Mouse (Mus musculus) cortical plate, adult 2 months (tissue): Measurements from ENCODE around the gene Tubg2. TPM values are rescaled to one million over a fixed set of nuclear protein-coding genes. Genes with fewer than 3 reads are reported as not detected.
A peak's percentile ranks its signal among the peaks of the same experiment; 100 is the strongest.
"Not testable (repeated sequence)": the region's sequence is repeated elsewhere in the genome, so short reads cannot be mapped to it uniquely, and the experiment has no call there.

Experiments
- H3K27ac ChIP-seq: fragments of 200-500 bp; 2 replicates; pipeline ENCODE4 v1.5.1; 2012; ENCODE audit warnings: low read length, control low read depth, inconsistent platforms; ENCODE audit not compliant: insufficient read depth
- H3K4me1 ChIP-seq: fragments of 200-500 bp; 2 replicates; pipeline ENCODE4 v1.6.1; 2011; ENCODE audit warnings: low read length; ENCODE audit not compliant: control insufficient read depth, insufficient read depth
- H3K4me3 ChIP-seq: fragments of 200-500 bp; 2 replicates; pipeline ENCODE4 v1.5.1; 2011; ENCODE audit warnings: mild to moderate bottlenecking, low read length, control low read depth; ENCODE audit not compliant: insufficient read depth
- CTCF ChIP-seq: fragments of 200-500 bp; IDR thresholded peaks from 2 replicates; pipeline ENCODE4 v1.5.1; 2011; ENCODE audit warnings: mild to moderate bottlenecking, control low read depth, low read length; ENCODE audit not compliant: insufficient read depth; ENCODE audit errors: extremely low read depth
- POLR2A ChIP-seq: fragments of 200-500 bp; IDR thresholded peaks from 2 replicates; pipeline ENCODE4 v1.6.1; 2011; ENCODE audit warnings: mild to moderate bottlenecking, low read length, control low read depth; ENCODE audit not compliant: insufficient read depth; ENCODE audit errors: extremely low read depth
- polyA plus RNA-seq: library from polyadenylated mRNA; depleted of rRNA; stranded (reverse); fragments of >200 nt; gene quantifications from 2 replicates; pipeline ENCODE4 v1.2.3, GENCODE M21; 2012

Tubg2 gene
- polyA plus RNA-seq, 1 experiment = 57.9 TPM

DNA sequence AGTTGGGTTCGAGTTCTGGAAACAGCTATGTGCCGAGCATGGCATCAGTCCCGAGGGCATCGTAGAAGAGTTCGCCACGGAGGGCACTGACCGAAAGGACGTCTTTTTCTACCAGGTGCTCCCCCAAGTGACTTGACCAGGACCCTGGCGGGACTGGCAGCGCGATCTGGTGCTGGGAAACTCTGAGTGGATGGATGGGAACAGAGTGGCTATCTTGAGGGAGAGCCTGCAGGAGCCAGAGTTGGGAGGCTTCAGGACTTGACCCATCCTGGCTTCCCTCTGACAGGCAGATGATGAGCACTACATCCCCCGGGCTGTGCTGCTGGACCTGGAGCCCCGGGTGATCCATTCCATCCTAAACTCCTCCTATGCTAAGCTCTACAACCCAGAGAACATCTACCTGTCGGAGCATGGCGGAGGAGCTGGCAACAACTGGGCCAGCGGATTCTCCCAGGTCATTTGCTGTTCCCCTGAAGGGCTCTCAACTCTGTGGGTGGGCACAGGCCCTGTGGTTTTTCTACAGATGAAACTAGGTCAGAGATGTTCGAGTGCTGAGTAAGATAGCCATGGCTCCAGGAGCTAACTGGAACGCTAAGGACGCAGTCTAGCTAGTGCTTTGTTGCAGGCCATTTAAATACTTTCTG lies 35.0 kb upstream of the Tubg2 start:
- TF ChIP-seq POLR2A (no peak), CTCF (no peak)
- H3K4me1 ChIP-seq = peaks cover 4% of the 10 kb centered on the region; the same call in 1 of the 2 replicates
- H3K4me3 ChIP-seq = peak overlapping the region; percentile 52
- 0 out of 2 replicates have a peak overlapping the region, but pooled peaks have one; percentile 3 for H3K27ac ChIP-seq

DNA sequence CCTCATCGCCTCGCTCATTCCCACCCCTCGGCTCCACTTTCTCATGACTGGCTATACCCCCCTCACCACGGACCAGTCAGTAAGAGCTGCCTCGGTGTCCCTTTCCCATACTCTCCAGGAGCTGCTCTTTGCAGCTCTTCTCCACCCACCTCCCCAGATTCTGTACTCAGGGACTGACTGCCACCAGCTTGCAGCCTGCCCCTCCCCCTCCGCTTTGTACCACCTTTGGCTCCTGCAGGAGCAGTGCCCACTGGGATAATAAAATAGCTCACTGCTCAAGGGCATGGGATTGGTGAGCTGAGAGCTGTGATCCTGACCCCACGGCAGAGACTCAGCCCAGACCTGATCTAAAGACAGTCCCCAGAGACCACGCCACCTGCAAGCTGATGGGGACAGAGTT lies 31.2 kb upstream of the Tubg2 start:
- not testable (repeated sequence) for H3K4me1 ChIP-seq, H3K27ac ChIP-seq, H3K4me3 ChIP-seq

DNA sequence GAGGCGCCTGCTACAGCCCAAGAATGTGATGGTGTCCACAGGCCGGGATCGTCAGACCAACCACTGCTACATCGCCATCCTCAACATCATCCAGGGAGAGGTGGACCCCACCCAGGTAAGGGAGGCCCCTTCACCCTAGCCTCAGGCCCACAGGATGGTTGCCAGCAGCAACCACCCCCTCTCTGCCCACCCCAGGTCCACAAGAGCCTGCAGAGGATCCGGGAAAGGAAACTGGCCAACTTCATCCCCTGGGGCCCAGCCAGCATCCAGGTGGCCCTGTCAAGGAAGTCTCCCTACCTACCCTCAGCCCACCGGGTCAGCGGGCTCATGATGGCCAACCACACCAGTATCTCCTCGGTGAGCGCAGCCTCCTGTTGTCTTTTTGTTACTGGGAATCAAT lies 30.7 kb upstream of the Tubg2 start:
- H3K4me1 ChIP-seq, H3K4me3 ChIP-seq, H3K27ac ChIP-seq: not testable (repeated sequence)

DNA sequence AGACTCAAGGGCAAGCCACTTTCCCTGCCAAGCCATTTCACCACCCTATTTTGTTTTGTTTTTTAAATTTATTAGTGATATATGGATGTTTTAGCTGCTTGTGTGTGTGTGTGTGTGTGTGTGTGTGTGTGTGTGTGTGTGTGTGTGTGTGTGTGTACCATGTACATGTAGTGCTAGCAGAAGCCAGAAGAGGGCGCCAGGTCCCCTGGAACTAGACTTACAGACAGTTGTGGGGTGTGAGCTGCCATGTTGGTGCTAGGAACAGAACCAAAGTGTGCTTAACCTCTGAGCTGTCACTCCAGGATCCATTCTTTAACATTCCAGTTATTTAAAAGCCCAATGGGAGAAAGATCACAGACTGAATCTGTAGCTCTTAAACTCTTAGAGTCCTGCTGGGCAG lies 28.6 kb upstream of the Tubg2 start:
- H3K27ac ChIP-seq = no peak overlapping the region
- H3K4me3 ChIP-seq = no peak overlapping the region
- 0 out of 2 replicates have a peak, but pooled peaks cover 2% of the 10 kb centered on the region for H3K4me1 ChIP-seq
- TF ChIP-seq POLR2A (no peak), CTCF (no peak)

DNA sequence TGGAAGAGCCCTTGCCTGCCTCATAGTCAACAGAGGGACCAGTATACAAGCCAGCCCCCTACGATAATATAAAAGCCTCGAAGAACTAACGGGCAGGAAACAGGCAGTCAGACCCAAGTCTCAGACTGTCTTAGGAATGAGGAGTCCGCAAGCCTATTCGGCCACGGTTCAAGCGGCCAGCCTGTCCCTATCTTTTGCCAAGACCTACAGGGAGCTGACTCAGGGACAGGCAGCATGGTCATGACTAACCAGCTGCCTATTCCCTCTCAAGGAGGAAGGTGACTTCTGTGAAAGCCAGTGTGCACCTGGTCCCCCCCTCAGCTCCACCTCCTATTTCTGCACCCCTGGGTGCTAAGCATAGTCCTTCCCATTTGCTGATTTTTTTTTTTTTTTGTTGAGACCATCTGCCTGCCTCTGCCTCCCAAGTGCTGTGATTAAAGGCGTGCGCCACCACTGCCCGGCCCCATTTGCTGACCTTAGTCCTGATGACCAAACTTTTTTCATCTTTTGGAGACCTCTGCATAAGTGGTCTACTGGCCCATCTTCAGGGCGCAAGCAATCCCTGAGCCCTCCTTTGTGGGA lies 26.6 kb upstream of the Tubg2 start:
- Histone ChIP-seq H3K4me1 (0 out of 2 replicates have a peak, but pooled peaks cover 2% of the 10 kb centered on the region), H3K27ac (no peak overlapping the region), H3K4me3 (no peak overlapping the region)
- no peak for TF ChIP-seq POLR2A
- TF ChIP-seq CTCF = no peak

DNA sequence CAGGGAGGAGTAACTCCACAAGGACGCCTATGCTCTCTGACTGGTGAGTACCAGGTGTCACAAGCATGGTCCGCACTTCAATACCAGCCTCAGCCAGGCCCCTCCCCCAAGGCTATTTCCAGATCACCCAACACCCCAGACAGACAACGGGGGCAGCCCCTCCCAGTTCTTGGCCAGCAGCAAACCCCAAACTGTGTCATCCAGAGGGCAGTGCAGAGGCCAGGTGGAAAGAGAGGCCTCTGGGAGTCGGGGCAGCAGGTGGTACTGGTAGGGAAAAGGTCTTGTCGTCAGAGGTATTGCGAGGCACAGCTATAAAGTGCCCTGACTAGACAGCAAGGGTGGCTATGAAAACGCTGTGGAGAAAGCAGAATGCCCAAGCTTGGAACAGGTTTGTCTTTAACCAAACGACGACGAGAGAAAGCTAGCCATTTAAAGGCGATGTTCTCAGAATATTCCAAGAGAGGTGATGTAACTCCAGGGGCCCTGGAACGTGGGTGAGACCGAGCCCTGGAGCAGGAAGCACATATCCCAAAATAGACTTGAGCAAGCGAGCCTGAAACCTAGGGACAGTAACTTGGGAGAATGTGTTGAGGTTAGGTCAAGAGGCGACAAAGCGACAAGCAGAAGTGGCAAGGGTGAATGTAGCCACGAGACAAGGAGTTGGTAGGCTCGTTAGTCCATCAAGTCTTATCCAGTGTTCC lies 25.5 kb upstream of the Tubg2 start:
- TF ChIP-seq POLR2A = no peak
- TF ChIP-seq CTCF = no peak
- 0 out of 2 replicates have a peak, but pooled peaks cover 2% of the 10 kb centered on the region for H3K4me1 ChIP-seq
- no peak overlapping the region for H3K27ac ChIP-seq
- no peak overlapping the region for H3K4me3 ChIP-seq

- H3K27ac ChIP-seq = no peak overlapping the region
- H3K4me3 ChIP-seq = no peak overlapping the region
- no peak for TF ChIP-seq CTCF
- no peak for TF ChIP-seq POLR2A
- 0 out of 2 replicates have a peak, but pooled peaks cover 2% of the 10 kb centered on the region for H3K4me1 ChIP-seq
These were observed 24.5 kb upstream of the Tubg2 start for GRCm38 (mm10) chr11:101131187-101131586.

DNA sequence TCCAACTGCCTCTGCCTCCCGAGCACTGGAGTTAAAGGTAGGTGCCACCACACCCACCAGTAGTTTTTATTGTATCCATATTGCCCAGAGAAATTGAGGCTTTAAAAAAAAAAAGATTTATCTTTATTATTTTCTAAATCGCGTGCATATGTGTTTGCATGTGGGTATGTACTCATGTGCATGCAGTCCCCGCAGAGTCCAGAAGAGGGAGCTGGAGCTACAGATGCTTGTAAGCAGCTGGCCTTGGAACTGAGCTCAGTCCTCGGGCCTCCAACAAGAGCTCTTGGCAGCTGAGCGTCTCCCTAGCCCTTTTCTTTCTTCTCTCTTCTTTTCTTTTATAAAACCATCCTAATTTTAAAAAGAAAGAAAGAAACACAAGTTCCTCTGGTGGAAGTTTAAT lies 24.0 kb upstream of the Tubg2 start:
- H3K27ac ChIP-seq = no peak overlapping the region

GRCm38 (mm10) chr11:101133037-101133436 lies 22.7 kb upstream of the Tubg2 start:
- 0 out of 2 replicates have a peak, but pooled peaks cover 2% of the 10 kb centered on the region for H3K4me1 ChIP-seq
- TF ChIP-seq CTCF = no peak

More for the DNA sequence above, 24.0 kb upstream of the Tubg2 start:
- Histone ChIP-seq H3K4me1 (0 out of 2 replicates have a peak, but pooled peaks cover 2% of the 10 kb centered on the region), H3K4me3 (no peak overlapping the region)
- TF ChIP-seq CTCF (peak; percentile 13; the same call in 1 of the 2 replicates), POLR2A (no peak)

More at GRCm38 (mm10) chr11:101133037-101133436, 22.7 kb upstream of the Tubg2 start:
- Histone ChIP-seq H3K27ac (no peak overlapping the region), H3K4me3 (no peak overlapping the region)
